In the genomic region with DNA sequence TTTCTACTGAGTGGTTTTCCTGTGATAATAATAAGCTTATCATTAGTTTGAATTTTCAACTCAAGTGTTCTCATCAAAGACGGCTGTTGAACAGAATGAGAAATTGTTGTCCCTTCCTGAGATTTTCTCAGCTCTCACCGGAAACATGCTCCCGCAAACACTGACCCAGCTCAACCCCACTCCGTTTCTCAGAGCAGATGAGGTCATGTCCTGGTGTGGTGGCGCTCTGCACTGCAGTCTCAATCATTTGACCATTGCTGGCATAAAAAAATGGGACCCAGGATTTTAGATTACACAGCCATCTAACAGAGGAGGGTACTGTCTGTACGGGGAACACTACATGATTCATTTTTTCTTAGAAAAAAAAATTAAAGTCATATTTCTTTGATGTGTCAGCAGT, we compare ENCODE assay signal across 8 mouse cellular contexts.
DNase-seq lines count a peak whose midpoint lies in the region; ATAC-seq and TF ChIP-seq lines count a peak whose summit lies in the region.

No protein-coding gene starts in this region.

- H3K4me3 ChIP-seq in liver, postnatal 0 days (ENCODE audit: low read depth, low read length): no peak overlapping the region
- H3K4me3 ChIP-seq in liver, embryonic 12.5 days: no peak overlapping the region
- no peak overlapping the region for H3K4me3 ChIP-seq in intestine, embryonic 15.5 days (replicated peaks)
- no peak overlapping the region for H3K4me3 ChIP-seq in midbrain, embryonic 10.5 days

- WGBS in liver, postnatal 0 days (ENCODE audit: insufficient replicate concordance): 31% methylated on average over 6 of the region's 6 CpGs
- WGBS in liver, embryonic 12.5 days (ENCODE audit: insufficient replicate concordance): 30% methylated on average over 6 of the region's 6 CpGs
- 35% methylated on average over 6 of the region's 6 CpGs for WGBS in intestine, embryonic 15.5 days
- WGBS in midbrain, embryonic 10.5 days: 81% methylated on average over 6 of the region's 6 CpGs

- TF ChIP-seq EP300 in liver, postnatal 0 days (IDR thresholded peaks at IDR 0.05; ENCODE audit: low read depth): peak; percentile 60; the same call in 1 of the 2 replicates

- no peak overlapping the region for H3K4me2 ChIP-seq in liver, postnatal 0 days (ENCODE audit: low read depth, low read length)
- no peak overlapping the region for H3K4me2 ChIP-seq in liver, embryonic 12.5 days
- H3K4me2 ChIP-seq in intestine, embryonic 15.5 days (replicated peaks): no peak overlapping the region

- ATAC-seq in liver, postnatal 0 days: peak; percentile 59
- no peak for ATAC-seq in liver, embryonic 12.5 days
- 0 out of 2 replicates have a peak, but pooled peaks have one; percentile 31 for ATAC-seq in intestine, embryonic 15.5 days

- H3K27me3 ChIP-seq in liver, postnatal 0 days (ENCODE audit: insufficient read depth, low read length): no peaks in the 10 kb centered on the region
- H3K27me3 ChIP-seq in liver, embryonic 12.5 days (replicated peaks): no peaks in the 10 kb centered on the region
- no peaks in the 10 kb centered on the region for H3K27me3 ChIP-seq in intestine, embryonic 15.5 days (replicated peaks)
- H3K27me3 ChIP-seq in midbrain, embryonic 10.5 days (ENCODE audit: low read depth, poor library complexity, severe bottlenecking): no peaks in the 10 kb centered on the region

- peak; percentile 22 for DNase-seq in liver, postnatal 0 days
- DNase-seq in brain, adult 2 months (ENCODE audit: low read depth, low spot score): peak; percentile 21
- peak; percentile 45 for DNase-seq in lung, postnatal 14 days
- no peak for DNase-seq in midbrain, embryonic 10.5 days (ENCODE audit: low spot score)
- no peak for DNase-seq in cerebellum, postnatal 4 days (ENCODE audit: low spot score in 2 of 2)
- DNase-seq in right cerebral cortex, postnatal 4 days: no peak

- no peaks in the 10 kb centered on the region for H3K4me1 ChIP-seq in liver, postnatal 0 days (ENCODE audit: insufficient read depth)
- no peaks in the 10 kb centered on the region for H3K4me1 ChIP-seq in liver, embryonic 12.5 days
- no peaks in the 10 kb centered on the region for H3K4me1 ChIP-seq in intestine, embryonic 15.5 days (replicated peaks)
- H3K4me1 ChIP-seq in midbrain, embryonic 10.5 days: no peaks in the 10 kb centered on the region

- no peak overlapping the region for H3K27ac ChIP-seq in liver, postnatal 0 days (ENCODE audit: low read depth)
- no peak overlapping the region for H3K27ac ChIP-seq in liver, embryonic 12.5 days
- no peak overlapping the region for H3K27ac ChIP-seq in intestine, embryonic 15.5 days
- no peak overlapping the region for H3K27ac ChIP-seq in midbrain, embryonic 10.5 days (replicated peaks)

- H3K9ac ChIP-seq in liver, postnatal 0 days (replicated peaks): no peak overlapping the region
- H3K9ac ChIP-seq in liver, embryonic 12.5 days: no peak overlapping the region
- no peak overlapping the region for H3K9ac ChIP-seq in intestine, embryonic 15.5 days

- no peaks in the 10 kb centered on the region for H3K9me3 ChIP-seq in liver, postnatal 0 days (ENCODE audit: low read length)
- H3K9me3 ChIP-seq in liver, embryonic 12.5 days (replicated peaks): no peaks in the 10 kb centered on the region
- H3K9me3 ChIP-seq in intestine, embryonic 15.5 days: no peaks in the 10 kb centered on the region
- H3K9me3 ChIP-seq in midbrain, embryonic 10.5 days (replicated peaks): no peaks in the 10 kb centered on the region

- peak; percentile 43 for TF ChIP-seq CTCF in liver, postnatal 0 days (IDR thresholded peaks at IDR 0.05; ENCODE audit: low read depth)

- no peaks in the 10 kb centered on the region for H3K36me3 ChIP-seq in liver, postnatal 0 days (replicated peaks; ENCODE audit: insufficient read depth, low read length)
- H3K36me3 ChIP-seq in liver, embryonic 12.5 days: no peaks in the 10 kb centered on the region
- no peaks in the 10 kb centered on the region for H3K36me3 ChIP-seq in intestine, embryonic 15.5 days
- H3K36me3 ChIP-seq in midbrain, embryonic 10.5 days: no peaks in the 10 kb centered on the region

Comparison
In these comparisons a context has a peak if more than half of its experiments do, and no peak if none do; other contexts are left out.
1. DNase-seq: peak in liver, postnatal 0 days (single experiment), brain, adult 2 months (single experiment) and lung, postnatal 14 days (single experiment); none in midbrain, embryonic 10.5 days (single experiment), cerebellum, postnatal 4 days (0 of 2) and right cerebral cortex, postnatal 4 days (single experiment).